Comparison of ENCODE assay signal across 24 mouse cellular contexts in genomic region chr2:41486116-41486515, GRCm38 (mm10).
A peak's percentile ranks its signal among the peaks of the same experiment; 100 is the strongest.
DNase-seq lines count a peak whose midpoint lies in the region; ATAC-seq and TF ChIP-seq lines count a peak whose summit lies in the region.
"Had no signal": no experiment of that assay in that cellular context is flagged by ENCODE, and none has a peak within 500 bp of the region (broad histone marks: within the 10 kb centered on the region; RNA-seq: fewer than 3 reads in every experiment).

No protein-coding gene starts in this region.

- no peak for TF ChIP-seq CTCF in forebrain, postnatal 0 days (IDR thresholded peaks at IDR 0.05; ENCODE audit: low read depth)
- TF ChIP-seq CTCF in layer of hippocampus, adult 2 months (conservative IDR thresholded peaks at IDR 0.05): no peak

- H3K36me3 ChIP-seq in forebrain, postnatal 0 days (ENCODE audit: insufficient read depth): no peaks in the 10 kb centered on the region
- no peaks in the 10 kb centered on the region for H3K36me3 ChIP-seq in forebrain, embryonic 10.5 days (replicated peaks)
- H3K36me3 ChIP-seq: embryonic facial prominence, embryonic 12.5 days; G1E; hindbrain, embryonic 12.5 days had no signal

- WGBS in forebrain, postnatal 0 days: 54% methylated on average over 2 of the region's 2 CpGs
- 89% methylated on average over 2 of the region's 2 CpGs for WGBS in forebrain, embryonic 10.5 days

- H3K9me3 ChIP-seq in forebrain, postnatal 0 days (ENCODE audit: low read length): no peaks in the 10 kb centered on the region
- no peaks in the 10 kb centered on the region for H3K9me3 ChIP-seq in forebrain, embryonic 10.5 days
- H3K9me3 ChIP-seq: embryonic facial prominence, embryonic 12.5 days; G1E; hindbrain, embryonic 12.5 days had no signal

- H3K4me1 ChIP-seq in forebrain, postnatal 0 days (ENCODE audit: insufficient read depth): no peaks in the 10 kb centered on the region
- H3K4me1 ChIP-seq in forebrain, embryonic 10.5 days: no peaks in the 10 kb centered on the region
- H3K4me1 ChIP-seq: embryonic facial prominence, embryonic 12.5 days; hindbrain, embryonic 12.5 days had no signal

- peak; percentile 16 for DNase-seq in cerebellum, adult 9-10 months
- no peak for DNase-seq in cerebellum, postnatal 14 days
- DNase-seq in forebrain, postnatal 0 days: peak; percentile 22
- DNase-seq in forebrain, embryonic 10.5 days (ENCODE audit: extremely low spot score, low spot score): no peak
- DNase-seq in layer of hippocampus, adult 2 months (ENCODE audit: low spot score in 2 of 2): peak; percentile 36 to 38
- DNase-seq in gastrocnemius, postnatal 10 days: no peak
- DNase-seq in ovary, postnatal 10 days (ENCODE audit: low spot score): no peak
- DNase-seq: adrenal gland, adult 8-10 months; adrenal gland, postnatal 36 days; B cell, adult 2 months; cerebellum, adult 11-12 months; gastrocnemius, adult 2 months; gastrocnemius, postnatal 36 days; heart, adult 11 months; heart, postnatal 10 days; heart, postnatal 4 days had no signal

- H3K27me3 ChIP-seq in forebrain, postnatal 0 days (ENCODE audit: insufficient read depth, low read length): no peaks in the 10 kb centered on the region
- H3K27me3 ChIP-seq in forebrain, embryonic 10.5 days (ENCODE audit: poor library complexity, severe bottlenecking): no peaks in the 10 kb centered on the region
- H3K27me3 ChIP-seq: embryonic facial prominence, embryonic 12.5 days; hindbrain, embryonic 12.5 days had no signal

- ATAC-seq in forebrain, postnatal 0 days: no peak; the same call in 1 of the 2 replicates
- ATAC-seq: CD4-positive, CD25-positive, alpha-beta regulatory T cell, adult 4 months; forebrain, embryonic 16.5 days; hindbrain, embryonic 16.5 days; inflammation-experienced regulatory T-cells, adult 6 months; intestine, postnatal 0 days had no signal

- H3K9ac ChIP-seq in forebrain, postnatal 0 days: no peak overlapping the region
- H3K9ac ChIP-seq: embryonic facial prominence, embryonic 12.5 days; hindbrain, embryonic 12.5 days had no signal

- H3K4me3 ChIP-seq in forebrain, postnatal 0 days (ENCODE audit: low read depth, low read length): no peak overlapping the region
- H3K4me3 ChIP-seq in forebrain, embryonic 10.5 days: no peak overlapping the region
- H3K4me3 ChIP-seq in layer of hippocampus, adult 2 months: no peak overlapping the region
- H3K4me3 ChIP-seq: embryonic facial prominence, embryonic 12.5 days; gastrocnemius, adult 2 months; hindbrain, embryonic 12.5 days had no signal

- no peak overlapping the region for H3K4me2 ChIP-seq in forebrain, postnatal 0 days (ENCODE audit: low read depth)
- H3K4me2 ChIP-seq: embryonic facial prominence, embryonic 12.5 days; hindbrain, embryonic 12.5 days had no signal

- H3K27ac ChIP-seq in forebrain, postnatal 0 days (ENCODE audit: low read depth, low read length): no peak overlapping the region
- H3K27ac ChIP-seq in forebrain, embryonic 10.5 days: no peak overlapping the region
- peak overlapping the region; percentile 56; the same call in 1 of the 2 replicates for H3K27ac ChIP-seq in layer of hippocampus, adult 2 months
- H3K27ac ChIP-seq: embryonic facial prominence, embryonic 12.5 days; gastrocnemius, adult 2 months; hindbrain, embryonic 12.5 days had no signal

Comparison
In these comparisons a context has a peak if more than half of its experiments do, and no peak if none do; other contexts are left out.
1. DNase-seq: peak in cerebellum, adult 9-10 months (single experiment), forebrain, postnatal 0 days (single experiment) and layer of hippocampus, adult 2 months (2 of 2); none in cerebellum, postnatal 14 days (0 of 2), forebrain, embryonic 10.5 days (single experiment), gastrocnemius, postnatal 10 days (single experiment) and ovary, postnatal 10 days (single experiment).